31 mouse cellular contexts compared by ENCODE assay signal in genomic region chr11:35288761-35289278, GRCm38 (mm10).
DNase-seq lines count a peak whose midpoint lies in the region; ATAC-seq lines count a peak whose summit lies in the region.
"Had no signal": no experiment of that assay in that cellular context is flagged by ENCODE, and none has a peak within 500 bp of the region (broad histone marks: within the 10 kb centered on the region; RNA-seq: fewer than 3 reads in every experiment).

No protein-coding gene starts in this region.

- no peak for DNase-seq in lung, postnatal 14 days
- no peak for DNase-seq in limb, embryonic 10.5 days (ENCODE audit: low spot score)
- DNase-seq in lung, postnatal 36 days, result peak; percentile 32
- no peak for DNase-seq in cerebellum, adult 8-10 months
- DNase-seq: adrenal gland, adult 2 months; adrenal gland, postnatal 36 days; cerebellum, adult 2 months; cerebellum, postnatal 25 days; gastrocnemius, postnatal 14 days; heart, postnatal 36 days; layer of hippocampus, postnatal 36 days; left cerebral cortex, postnatal 4 days; midbrain, embryonic 14.5 days; right cerebral cortex, postnatal 25 days; spleen, adult 18-20 months; thymus, adult 2 months had no signal

- no peak overlapping the region for H3K9ac ChIP-seq in heart, embryonic 13.5 days
- H3K9ac ChIP-seq in heart, embryonic 12.5 days, result no peak overlapping the region
- no peak overlapping the region for H3K9ac ChIP-seq in lung, embryonic 16.5 days (ENCODE audit: low read length)
- no peak overlapping the region for H3K9ac ChIP-seq in intestine, embryonic 16.5 days (ENCODE audit: low read depth, low read length)
- H3K9ac ChIP-seq: embryonic facial prominence, embryonic 15.5 days; forebrain, embryonic 13.5 days; heart, embryonic 15.5 days; hindbrain, embryonic 12.5 days; intestine, embryonic 15.5 days; limb, embryonic 15.5 days; liver, embryonic 14.5 days had no signal

- WGBS in heart, embryonic 13.5 days, result 56% methylated on average over 14 of the region's 14 CpGs
- 53% methylated on average over 14 of the region's 14 CpGs for WGBS in heart, embryonic 12.5 days
- 50% methylated on average over 14 of the region's 14 CpGs for WGBS in lung, embryonic 16.5 days
- WGBS in limb, embryonic 10.5 days, result 80% methylated on average over 14 of the region's 14 CpGs
- WGBS in intestine, embryonic 16.5 days, result 62% methylated on average over 14 of the region's 14 CpGs

- H3K27me3 ChIP-seq in heart, embryonic 13.5 days (replicated peaks), result no peaks in the 10 kb centered on the region
- H3K27me3 ChIP-seq in heart, embryonic 12.5 days (replicated peaks), result no peaks in the 10 kb centered on the region
- H3K27me3 ChIP-seq in lung, embryonic 16.5 days (ENCODE audit: control insufficient read depth, insufficient read depth, low read depth, low read length), result no peaks in the 10 kb centered on the region
- no peaks in the 10 kb centered on the region for H3K27me3 ChIP-seq in limb, embryonic 10.5 days (ENCODE audit: low read depth, poor library complexity, severe bottlenecking)
- H3K27me3 ChIP-seq in intestine, embryonic 16.5 days (replicated peaks; ENCODE audit: control insufficient read depth, insufficient read depth, low read length), result no peaks in the 10 kb centered on the region
- H3K27me3 ChIP-seq: embryonic facial prominence, embryonic 15.5 days; heart, embryonic 15.5 days; intestine, embryonic 15.5 days; limb, embryonic 15.5 days had no signal

- no peaks in the 10 kb centered on the region for H3K9me3 ChIP-seq in heart, embryonic 13.5 days
- H3K9me3 ChIP-seq in heart, embryonic 12.5 days (replicated peaks), result no peaks in the 10 kb centered on the region
- H3K9me3 ChIP-seq in lung, embryonic 16.5 days (ENCODE audit: control insufficient read depth, low read length), result no peaks in the 10 kb centered on the region
- H3K9me3 ChIP-seq in limb, embryonic 10.5 days (replicated peaks), result no peaks in the 10 kb centered on the region
- no peaks in the 10 kb centered on the region for H3K9me3 ChIP-seq in intestine, embryonic 16.5 days (ENCODE audit: control insufficient read depth, low read length)
- H3K9me3 ChIP-seq: embryonic facial prominence, embryonic 10.5 days; embryonic facial prominence, embryonic 15.5 days; forebrain, embryonic 13.5 days; heart, embryonic 15.5 days; hindbrain, embryonic 12.5 days; intestine, embryonic 15.5 days; limb, embryonic 15.5 days had no signal

- ATAC-seq in heart, embryonic 13.5 days (ENCODE audit: extremely low read depth, insufficient number of reproducible peaks, low FRiP score, low TSS enrichment), result no peak
- ATAC-seq in heart, embryonic 12.5 days (ENCODE audit: insufficient number of reproducible peaks, low FRiP score), result no peak
- ATAC-seq in lung, embryonic 16.5 days (ENCODE audit: low read depth), result 0 out of 2 replicates have a peak, but pooled peaks have one; percentile 26
- ATAC-seq in intestine, embryonic 16.5 days, result no peak
- ATAC-seq: activated CD4-positive, CD25-positive, alpha-beta regulatory T cell, adult 4 months; forebrain, embryonic 13.5 days; hindbrain, postnatal 0 days; intestine, embryonic 15.5 days had no signal

- no peak overlapping the region for H3K4me2 ChIP-seq in heart, embryonic 13.5 days
- no peak overlapping the region for H3K4me2 ChIP-seq in heart, embryonic 12.5 days
- H3K4me2 ChIP-seq in lung, embryonic 16.5 days (ENCODE audit: low read depth, low read length), result no peak overlapping the region
- H3K4me2 ChIP-seq in intestine, embryonic 16.5 days (ENCODE audit: low read depth, low read length), result no peak overlapping the region
- H3K4me2 ChIP-seq: embryonic facial prominence, embryonic 15.5 days; forebrain, embryonic 13.5 days; heart, embryonic 15.5 days; hindbrain, embryonic 12.5 days; intestine, embryonic 15.5 days; limb, embryonic 15.5 days had no signal

- H3K4me3 ChIP-seq in heart, embryonic 13.5 days, result no peak overlapping the region
- no peak overlapping the region for H3K4me3 ChIP-seq in heart, embryonic 12.5 days
- H3K4me3 ChIP-seq in lung, embryonic 16.5 days (ENCODE audit: low read length), result no peak overlapping the region
- H3K4me3 ChIP-seq in limb, embryonic 10.5 days, result no peak overlapping the region
- H3K4me3 ChIP-seq in intestine, embryonic 16.5 days (ENCODE audit: low read length), result no peak overlapping the region
- H3K4me3 ChIP-seq: embryonic facial prominence, embryonic 10.5 days; embryonic facial prominence, embryonic 15.5 days; forebrain, embryonic 13.5 days; heart, embryonic 15.5 days; hindbrain, embryonic 12.5 days; intestine, embryonic 15.5 days; limb, embryonic 15.5 days had no signal

- peaks cover 37% of the 10 kb centered on the region for H3K4me1 ChIP-seq in heart, embryonic 13.5 days
- H3K4me1 ChIP-seq in heart, embryonic 12.5 days (replicated peaks), result peaks cover 34% of the 10 kb centered on the region
- no peaks in the 10 kb centered on the region for H3K4me1 ChIP-seq in lung, embryonic 16.5 days (replicated peaks; ENCODE audit: control insufficient read depth, insufficient read depth, low read length)
- peaks cover 38% of the 10 kb centered on the region for H3K4me1 ChIP-seq in limb, embryonic 10.5 days
- H3K4me1 ChIP-seq in intestine, embryonic 16.5 days (ENCODE audit: control insufficient read depth, insufficient read depth, low read length), result no peaks in the 10 kb centered on the region
- H3K4me1 ChIP-seq: intestine, embryonic 15.5 days had no signal

- no peaks in the 10 kb centered on the region for H3K36me3 ChIP-seq in heart, embryonic 13.5 days
- H3K36me3 ChIP-seq in heart, embryonic 12.5 days, result no peaks in the 10 kb centered on the region
- H3K36me3 ChIP-seq in lung, embryonic 16.5 days (ENCODE audit: control insufficient read depth, insufficient read depth, low read length), result no peaks in the 10 kb centered on the region
- H3K36me3 ChIP-seq in limb, embryonic 10.5 days, result peaks cover 11% of the 10 kb centered on the region
- no peaks in the 10 kb centered on the region for H3K36me3 ChIP-seq in intestine, embryonic 16.5 days (ENCODE audit: control insufficient read depth, insufficient read depth, low read length)
- H3K36me3 ChIP-seq: embryonic facial prominence, embryonic 10.5 days; embryonic facial prominence, embryonic 15.5 days; heart, embryonic 15.5 days; hindbrain, embryonic 12.5 days; intestine, embryonic 15.5 days; limb, embryonic 15.5 days had no signal

- peak overlapping the region; percentile 5; the same call in 1 of the 2 replicates for H3K27ac ChIP-seq in heart, embryonic 13.5 days (replicated peaks)
- H3K27ac ChIP-seq in heart, embryonic 12.5 days (ENCODE audit: poor library complexity, severe bottlenecking), result no peak overlapping the region
- H3K27ac ChIP-seq in lung, embryonic 16.5 days (ENCODE audit: low read length), result no peak overlapping the region
- H3K27ac ChIP-seq in limb, embryonic 10.5 days, result peak overlapping the region; percentile 53
- H3K27ac ChIP-seq in intestine, embryonic 16.5 days (ENCODE audit: low read length), result no peak overlapping the region
- H3K27ac ChIP-seq: embryonic facial prominence, embryonic 10.5 days; embryonic facial prominence, embryonic 15.5 days; forebrain, embryonic 13.5 days; heart, embryonic 15.5 days; hindbrain, embryonic 12.5 days; hindbrain, postnatal 0 days; intestine, embryonic 15.5 days; liver, embryonic 14.5 days; macrophage had no signal

Comparison
In these comparisons a context has a peak if more than half of its experiments do, and no peak if none do; other contexts are left out.
1. H3K27ac ChIP-seq: peak in heart, embryonic 13.5 days (single experiment) and limb, embryonic 10.5 days (single experiment); none in heart, embryonic 12.5 days (single experiment), lung, embryonic 16.5 days (single experiment) and intestine, embryonic 16.5 days (single experiment).